Mouse (Mus musculus): ENCODE data around the gene Sod2.
"Not testable (repeated sequence)": the region's sequence is repeated elsewhere in the genome, so short reads cannot be mapped to it uniquely, and the experiment has no call there.

- TF ChIP-seq CTCF, EP300 (IDR thresholded peaks at IDR 0.05; ENCODE audit: low read depth): not testable (repeated sequence)
Observed at GRCm38 (mm10) chr17:13062882-13063281, 56.2 kb downstream of the Sod2 start.
